Mouse (Mus musculus) heart, postnatal 0 days (tissue): Measurements from ENCODE around the gene Myo3b. TPM values are rescaled to one million over a fixed set of nuclear protein-coding genes. Genes with fewer than 3 reads are reported as not detected.
"Not testable (repeated sequence)": the region's sequence is repeated elsewhere in the genome, so short reads cannot be mapped to it uniquely, and the experiment has no call there.

Experiments
- ATAC-seq: fragments of 200-750 bp; cut with Nextera tagmentation; 2 replicates; pipeline ENCODE4 v1.8.0; 2017; ENCODE audit warnings: low read depth, moderate number of reproducible peaks, moderate library complexity; ENCODE audit not compliant: insufficient read depth
- DNase-seq: peaks from one replicate; pipeline ENCODE4 v3.0.0-alpha.2; 2016; ENCODE audit warnings: low spot score
- H3K27ac ChIP-seq: fragments of 300-500 bp; sonication (generic); 2 replicates; pipeline ENCODE4 v1.5.1; 2014; ENCODE audit warnings: low read depth, mild to moderate bottlenecking
- H3K27me3 ChIP-seq: fragments of 300-500 bp; sonication (generic); 2 replicates; pipeline ENCODE4 v1.6.1; 2014; ENCODE audit warnings: low read length, mixed read lengths; ENCODE audit not compliant: control insufficient read depth, insufficient read depth
- H3K36me3 ChIP-seq: fragments of 300-500 bp; sonication (generic); replicated peaks from 2 replicates; pipeline ENCODE4 v1.6.1; 2014; ENCODE audit warnings: low read length, mixed read lengths; ENCODE audit not compliant: control insufficient read depth, insufficient read depth
- H3K4me1 ChIP-seq: fragments of 300-500 bp; sonication (generic); 2 replicates; pipeline ENCODE4 v1.6.1; 2014; ENCODE audit warnings: antibody characterized with exemption; ENCODE audit not compliant: control insufficient read depth, insufficient read depth
- H3K4me2 ChIP-seq: fragments of 300-500 bp; sonication (generic); 2 replicates; pipeline ENCODE4 v1.6.1; 2014; ENCODE audit warnings: low read depth, mild to moderate bottlenecking, low read length, moderate library complexity
- H3K4me3 ChIP-seq: fragments of 300-500 bp; sonication (generic); 2 replicates; pipeline ENCODE4 v1.5.1; 2014; ENCODE audit warnings: low read depth, low read length
- H3K9ac ChIP-seq: fragments of 300-500 bp; sonication (generic); replicated peaks from 2 replicates; pipeline ENCODE4 v1.6.1; 2014; ENCODE audit warnings: low read depth, low read length, mixed read lengths
- H3K9me3 ChIP-seq: fragments of 300-500 bp; sonication (generic); replicated peaks from 2 replicates; pipeline ENCODE4 v1.6.1; 2016; ENCODE audit warnings: low read length; ENCODE audit not compliant: control insufficient read depth
- CTCF ChIP-seq: IDR thresholded peaks from 2 replicates; pipeline ENCODE4 v1.5.1; 2016; ENCODE audit warnings: antibody characterized with exemption, control low read depth, low read depth
- EP300 ChIP-seq: IDR thresholded peaks from 2 replicates; pipeline ENCODE4 v1.6.1; 2016; ENCODE audit warnings: antibody characterized with exemption, low read depth
- WGBS: fragments of 180-500 bp; shearing (Covaris S2); extraction: QIAGEN DNeasy Blood & Tissue Kit; methylation state at CpG from one replicate; pipeline ENCODE4 v1.1.7; 2014; 5-methylcytosine and 5-hydroxymethylcytosine counted together
- polyA plus RNA-seq: library from polyadenylated mRNA; unstranded; fragments of >200 nt; fragmentation: Nextera tagmentation; extraction: Ambion mirVana; gene quantifications from 2 replicates; pipeline ENCODE4 v1.2.1, GENCODE M21; 2015
- total RNA-seq: library from RNA; depleted of rRNA; stranded (reverse); fragments of >200 nt; gene quantifications from 2 replicates; pipeline ENCODE4 v1.2.3, GENCODE M21; 2014; ENCODE audit warnings: low replicate concordance; rRNA removed

Myo3b gene
- total RNA-seq (0.04 and 0.58 TPM in 2 replicates), polyA plus RNA-seq (0.15 and 0.19 TPM in 2 replicates)

DNA sequence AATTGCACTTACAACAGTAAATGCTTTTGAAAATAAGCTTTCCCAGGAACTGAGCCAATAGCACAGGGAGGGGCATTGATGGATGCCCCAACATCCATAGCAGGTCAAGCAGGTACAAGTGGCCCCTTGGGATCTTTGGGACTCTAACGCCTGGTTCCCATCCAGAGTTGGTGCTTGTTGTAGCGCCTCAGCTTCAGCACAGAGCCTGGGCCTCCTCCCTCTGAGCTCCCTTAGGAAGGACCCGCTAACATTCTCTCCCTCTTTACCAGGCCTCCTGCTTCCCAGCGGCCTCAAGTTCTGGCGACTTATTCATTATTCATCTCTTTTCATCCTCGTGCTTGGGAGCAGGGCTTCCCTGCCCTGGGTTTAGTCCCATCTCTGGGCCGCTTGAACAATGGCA, at the start of gene Myo3b:
Gene Myo3b, plus strand, starts transcription at position 375 of the 400 bp plus-strand sequence.
- Histone ChIP-seq H3K27me3 (no peaks in the 10 kb centered on the region), H3K4me3 (no peak within 1 kb of the TSS), H3K9me3 (no peaks in the 10 kb centered on the region), H3K4me2 (no peak within 1 kb of the TSS), H3K4me1 (no peaks in the 10 kb centered on the region), H3K36me3 (no peaks in the 10 kb centered on the region), H3K27ac (no peak within 1 kb of the TSS), H3K9ac (no peak within 1 kb of the TSS)
- WGBS, result 31% methylated on average over 7 of the region's 7 CpGs
- no peak for TF ChIP-seq EP300
- TF ChIP-seq CTCF, result no peak
- no peak for DNase-seq
- ATAC-seq, result no peak

DNA sequence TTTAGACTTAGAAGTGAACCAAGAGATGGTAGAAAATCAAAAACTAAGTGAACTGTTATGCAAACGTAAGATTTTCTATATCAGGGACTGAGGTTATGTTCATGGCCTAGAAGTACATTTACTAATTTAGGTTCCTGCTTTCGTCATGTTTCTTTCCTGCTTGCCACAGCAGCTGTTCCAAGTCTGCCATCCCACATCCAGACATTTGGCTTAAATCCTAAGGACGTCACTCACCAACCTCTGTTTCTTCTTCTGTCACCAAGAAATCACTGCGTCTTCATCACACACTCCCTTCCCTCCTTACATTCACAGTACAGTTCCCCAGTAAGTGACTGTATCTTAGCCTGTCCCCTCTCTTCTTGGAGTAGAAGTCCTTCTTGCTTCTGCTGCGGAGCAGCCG, 49.7 kb upstream of the Myo3b start:
- Histone ChIP-seq H3K9me3 (no peaks in the 10 kb centered on the region), H3K36me3 (peaks cover 51% of the 10 kb centered on the region), H3K4me2 (no peak overlapping the region)

DNA sequence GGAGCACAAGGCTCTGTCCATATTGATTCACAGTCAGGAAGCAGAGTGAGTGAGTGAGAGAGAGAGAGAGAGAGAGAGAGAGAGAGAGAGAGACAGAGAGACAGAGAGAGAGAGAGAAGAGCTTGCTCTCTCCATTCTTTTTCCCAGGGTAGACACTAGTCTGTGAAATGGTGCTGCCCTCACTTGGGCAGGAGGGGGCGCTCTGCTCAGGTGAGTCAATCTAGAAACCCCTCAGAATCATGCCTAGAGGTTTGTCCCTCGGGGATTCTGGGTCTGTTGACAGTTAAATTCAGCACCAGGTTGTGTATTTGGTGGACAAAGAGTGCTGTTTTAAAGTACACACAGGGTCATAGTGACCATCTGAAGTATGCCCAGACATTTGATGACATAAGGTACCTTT, 48.3 kb upstream of the Myo3b start:
- 48% methylated on average over 2 of the region's 2 CpGs for WGBS
- TF ChIP-seq CTCF (no peak), EP300 (no peak)
- ATAC-seq (no peak), DNase-seq (no peak)
- H3K9me3 ChIP-seq, result no peaks in the 10 kb centered on the region
- H3K9ac ChIP-seq, result no peak overlapping the region
- H3K4me1 ChIP-seq, result no peaks in the 10 kb centered on the region
- H3K27me3 ChIP-seq, result no peaks in the 10 kb centered on the region
- H3K36me3 ChIP-seq, result peaks cover 54% of the 10 kb centered on the region
- no peak overlapping the region for H3K4me3 ChIP-seq
- no peak overlapping the region for H3K4me2 ChIP-seq
- H3K27ac ChIP-seq, result no peak overlapping the region

More for the DNA sequence above, 49.7 kb upstream of the Myo3b start:
- WGBS, result 85% methylated on average over 6 of the region's 6 CpGs
- H3K9ac ChIP-seq, result no peak overlapping the region
- H3K4me1 ChIP-seq, result no peaks in the 10 kb centered on the region
- DNase-seq (no peak), ATAC-seq (no peak)
- no peak overlapping the region for H3K27ac ChIP-seq
- TF ChIP-seq CTCF (no peak), EP300 (no peak)
- no peaks in the 10 kb centered on the region for H3K27me3 ChIP-seq
- H3K4me3 ChIP-seq, result no peak overlapping the region

DNA sequence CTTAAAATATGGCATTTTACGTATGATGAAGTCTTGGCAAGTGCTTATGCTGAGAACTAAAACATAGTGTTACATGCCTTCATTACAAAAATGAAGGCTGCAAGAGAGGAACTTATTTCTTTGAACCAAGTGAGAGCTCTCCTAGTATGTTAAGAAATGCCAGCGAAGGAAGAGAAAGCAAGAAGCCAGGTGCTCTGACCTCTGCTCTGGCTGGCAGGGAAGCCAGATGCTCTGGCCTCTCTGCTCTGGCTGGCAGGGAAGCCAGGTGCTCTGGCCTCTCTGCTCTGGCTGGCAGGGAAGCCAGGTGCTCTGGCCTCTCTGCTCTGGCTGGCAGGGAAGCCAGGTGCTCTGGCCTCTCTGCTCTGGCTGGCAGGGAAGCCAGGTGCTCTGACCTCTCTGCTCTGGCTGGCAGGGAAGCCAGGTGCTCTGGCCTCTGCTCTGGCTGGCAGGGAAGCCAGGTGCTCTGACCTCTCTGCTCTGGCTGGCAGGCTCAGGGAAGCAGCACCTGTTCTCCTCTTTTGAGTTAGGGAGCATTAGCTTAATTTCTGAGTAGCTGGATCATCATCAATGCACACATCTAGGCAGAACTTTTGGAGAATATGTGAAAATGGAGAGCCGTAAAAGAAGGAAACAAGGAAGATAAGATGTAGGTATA, 44.7 kb upstream of the Myo3b start:
- H3K9ac ChIP-seq, H3K4me3 ChIP-seq, DNase-seq, H3K9me3 ChIP-seq, H3K27me3 ChIP-seq, ATAC-seq, H3K4me1 ChIP-seq, H3K27ac ChIP-seq, H3K4me2 ChIP-seq: not testable (repeated sequence)
- H3K36me3 ChIP-seq, result peaks cover 52% of the 10 kb centered on the region
- WGBS, result 82% methylated on average over 3 of the region's 3 CpGs

GRCm38 (mm10) chr2:69994779-69995178, 44.1 kb upstream of the Myo3b start:
- H3K36me3 ChIP-seq, result peaks cover 46% of the 10 kb centered on the region
- 65% methylated on average over 2 of the region's 2 CpGs for WGBS
- no peaks in the 10 kb centered on the region for H3K9me3 ChIP-seq
- H3K4me1 ChIP-seq, result no peaks in the 10 kb centered on the region
- ATAC-seq, result no peak
- TF ChIP-seq EP300 (no peak), CTCF (no peak)
- H3K9ac ChIP-seq, result no peak overlapping the region
- H3K27ac ChIP-seq, result no peak overlapping the region
- H3K27me3 ChIP-seq, result no peaks in the 10 kb centered on the region
- H3K4me3 ChIP-seq, result no peak overlapping the region
- no peak for DNase-seq
- no peak overlapping the region for H3K4me2 ChIP-seq
